In genomic region chr6:29946568-29946967, GRCm38 (mm10) we compare ENCODE assay signal across 12 mouse cellular contexts. TPM values are rescaled to one million over a fixed set of nuclear protein-coding genes. Genes with fewer than 3 reads are reported as not detected.
DNase-seq lines count a peak whose midpoint lies in the region; ATAC-seq and TF ChIP-seq lines count a peak whose summit lies in the region.
"Had no signal": no experiment of that assay in that cellular context is flagged by ENCODE, and none has a peak within 500 bp of the region (broad histone marks: within the 10 kb centered on the region; RNA-seq: fewer than 3 reads in every experiment).

No protein-coding gene starts in this region.

- H3K9ac ChIP-seq in liver, postnatal 0 days (replicated peaks): no peak overlapping the region
- H3K9ac ChIP-seq in liver, embryonic 11.5 days (ENCODE audit: low read depth, low read length): no peak overlapping the region
- H3K9ac ChIP-seq: liver, embryonic 12.5 days; neural tube, embryonic 13.5 days had no signal

- intact Hi-C loops in gastrocnemius, adult 2 months (cut with DNase I): loop anchor here (5.0 kb wide), 1 partner anchor 94 kb away; no protein-coding TSS in a partner anchor
- intact Hi-C loops in gastrocnemius, postnatal 14 days (cut with DNase I; ENCODE audit: low total_unique reads): loop anchor here (5.0 kb wide), 1 partner anchor 89 kb away; no protein-coding TSS in a partner anchor

- no peaks in the 10 kb centered on the region for H3K4me1 ChIP-seq in liver, postnatal 0 days (ENCODE audit: insufficient read depth)
- no peaks in the 10 kb centered on the region for H3K4me1 ChIP-seq in liver, embryonic 11.5 days (replicated peaks; ENCODE audit: control insufficient read depth, insufficient read depth, low read length)
- H3K4me1 ChIP-seq: liver, embryonic 12.5 days; neural tube, embryonic 13.5 days had no signal

- no peak overlapping the region for H3K4me2 ChIP-seq in liver, postnatal 0 days (ENCODE audit: low read depth, low read length)
- no peak overlapping the region for H3K4me2 ChIP-seq in liver, embryonic 11.5 days
- H3K4me2 ChIP-seq: liver, embryonic 12.5 days; neural tube, embryonic 13.5 days had no signal

- no peaks in the 10 kb centered on the region for H3K27me3 ChIP-seq in liver, postnatal 0 days (ENCODE audit: insufficient read depth, low read length)
- no peaks in the 10 kb centered on the region for H3K27me3 ChIP-seq in liver, embryonic 11.5 days (replicated peaks; ENCODE audit: control insufficient read depth, insufficient read depth, low read length)
- H3K27me3 ChIP-seq: liver, embryonic 12.5 days; neural tube, embryonic 13.5 days had no signal

- DNase-seq in gastrocnemius, adult 2 months: no peak
- DNase-seq in gastrocnemius, postnatal 14 days: no peak
- DNase-seq in liver, postnatal 0 days: no peak
- DNase-seq in liver, embryonic 11.5 days (ENCODE audit: low spot score): no peak
- DNase-seq in CD4-positive, CD25-positive, alpha-beta regulatory T cell, adult 2 months (ENCODE audit: low read depth, low spot score): peak; percentile 41
- DNase-seq in induced T-regulatory cell, adult 2 months (ENCODE audit: low read depth): peak; percentile 47
- DNase-seq in cerebellum, postnatal 36 days: no peak
- no peak for DNase-seq in ovary, postnatal 14 days (ENCODE audit: low spot score)
- DNase-seq: heart, postnatal 10 days; layer of hippocampus, postnatal 36 days had no signal

- TF ChIP-seq CTCF in gastrocnemius, adult 2 months (IDR thresholded peaks at IDR 0.05): peak; percentile 61
- TF ChIP-seq CTCF in liver, postnatal 0 days (IDR thresholded peaks at IDR 0.05; ENCODE audit: low read depth): peak; percentile 46

- H3K36me3 ChIP-seq in liver, postnatal 0 days (replicated peaks; ENCODE audit: insufficient read depth, low read length): no peaks in the 10 kb centered on the region
- H3K36me3 ChIP-seq in liver, embryonic 11.5 days (ENCODE audit: control insufficient read depth, insufficient read depth, low read length): no peaks in the 10 kb centered on the region
- H3K36me3 ChIP-seq: liver, embryonic 12.5 days; neural tube, embryonic 13.5 days had no signal

- ATAC-seq in liver, postnatal 0 days: no peak
- ATAC-seq in liver, embryonic 11.5 days (replicated peaks; ENCODE audit: low FRiP score): no peak
- ATAC-seq: liver, embryonic 12.5 days had no signal

- H3K9me3 ChIP-seq in liver, postnatal 0 days (ENCODE audit: low read length): no peaks in the 10 kb centered on the region
- no peaks in the 10 kb centered on the region for H3K9me3 ChIP-seq in liver, embryonic 11.5 days (ENCODE audit: control insufficient read depth, low read length)
- H3K9me3 ChIP-seq: liver, embryonic 12.5 days; neural tube, embryonic 13.5 days had no signal

- H3K27ac ChIP-seq in gastrocnemius, adult 2 months: no peak overlapping the region
- no peak overlapping the region for H3K27ac ChIP-seq in liver, postnatal 0 days (ENCODE audit: low read depth)
- no peak overlapping the region for H3K27ac ChIP-seq in liver, embryonic 11.5 days (ENCODE audit: low read depth, low read length)
- H3K27ac ChIP-seq: liver, embryonic 12.5 days; neural tube, embryonic 13.5 days had no signal

- WGBS in liver, postnatal 0 days (ENCODE audit: insufficient replicate concordance): 77% methylated on average over 2 of the region's 2 CpGs
- 85% methylated on average over 2 of the region's 2 CpGs for WGBS in liver, embryonic 11.5 days

- no peak overlapping the region for H3K4me3 ChIP-seq in gastrocnemius, adult 2 months
- H3K4me3 ChIP-seq in liver, postnatal 0 days (ENCODE audit: low read depth, low read length): no peak overlapping the region
- H3K4me3 ChIP-seq in liver, embryonic 11.5 days (ENCODE audit: low read depth, low read length): no peak overlapping the region
- H3K4me3 ChIP-seq: liver, embryonic 12.5 days; neural tube, embryonic 13.5 days had no signal

- TF ChIP-seq EP300 in liver, postnatal 0 days (IDR thresholded peaks at IDR 0.05; ENCODE audit: low read depth): no peak

RNA-seq across cellular contexts. Expression of gene Strip2, which starts 29.8 kb away (rescaled TPM):
- total RNA-seq in gastrocnemius, adult 2 months (2021): under 1 TPM; 0.78 to 0.87 TPM
- total RNA-seq in gastrocnemius, postnatal 14 days (2021): 1 to 10 TPM; 2.0 to 2.3 TPM
- 0.20 and 0.23 TPM in 2 replicates for polyA plus RNA-seq in liver, postnatal 0 days (2015; fragmentation: Nextera tagmentation; extraction: Ambion mirVana)
- polyA plus RNA-seq in liver, embryonic 11.5 days (2014; fragmentation: Nextera tagmentation; extraction: Ambion mirVana): 0.39 and 0.51 TPM in 2 replicates

Comparison
In these comparisons a context has a peak if more than half of its experiments do, and no peak if none do; other contexts are left out.
1. DNase-seq: peak in CD4-positive, CD25-positive, alpha-beta regulatory T cell, adult 2 months (single experiment) and induced T-regulatory cell, adult 2 months (single experiment); none in gastrocnemius, adult 2 months (single experiment), gastrocnemius, postnatal 14 days (single experiment), liver, postnatal 0 days (single experiment), liver, embryonic 11.5 days (single experiment), cerebellum, postnatal 36 days (0 of 2) and ovary, postnatal 14 days (single experiment).